Mouse (Mus musculus) megakaryocyte, embryonic 14.5 days (primary cell): Measurements from ENCODE around the gene Gm21969. TPM values are rescaled to one million over a fixed set of nuclear protein-coding genes. Genes with fewer than 3 reads are reported as not detected.

Experiments used
- H3K27me3 ChIP-seq: replicated peaks from 2 replicates; pipeline ENCODE3; 2012; ENCODE audit warnings: inconsistent platforms
- H3K36me3 ChIP-seq: replicated peaks from 2 replicates; pipeline ENCODE3; 2012; ENCODE audit warnings: low read length, inconsistent platforms, mixed read lengths
- H3K4me1 ChIP-seq: 2 replicates; pipeline ENCODE4 v1.6.1; 2012; ENCODE audit warnings: inconsistent platforms
- H3K4me3 ChIP-seq: replicated peaks from 2 replicates; pipeline ENCODE3; 2012; ENCODE audit warnings: moderate library complexity, mild to moderate bottlenecking, inconsistent platforms
- H3K9me3 ChIP-seq: 2 replicates; pipeline ENCODE4 v1.6.1; 2012; ENCODE audit warnings: inconsistent platforms
- FLI1 ChIP-seq: IDR thresholded peaks from 2 replicates; pipeline ENCODE4 v1.6.1; 2012; ENCODE audit warnings: low read length, inconsistent platforms, mixed read lengths
- GATA1 ChIP-seq: IDR thresholded peaks from 3 replicates; pipeline ENCODE4 v1.6.1; 2012; ENCODE audit warnings: mixed read lengths, low read length, inconsistent platforms, borderline replicate concordance
- polyA plus RNA-seq: library from polyadenylated mRNA; stranded (reverse); fragments of >175 nt; gene quantifications from 2 replicates; pipeline ENCODE4 v1.2.3, GENCODE M21; 2012; ENCODE audit warnings: low replicate concordance; ENCODE audit not compliant: insufficient read depth

Gene Gm21969
- polyA plus RNA-seq, 1 experiment: 0.03 TPM

DNA sequence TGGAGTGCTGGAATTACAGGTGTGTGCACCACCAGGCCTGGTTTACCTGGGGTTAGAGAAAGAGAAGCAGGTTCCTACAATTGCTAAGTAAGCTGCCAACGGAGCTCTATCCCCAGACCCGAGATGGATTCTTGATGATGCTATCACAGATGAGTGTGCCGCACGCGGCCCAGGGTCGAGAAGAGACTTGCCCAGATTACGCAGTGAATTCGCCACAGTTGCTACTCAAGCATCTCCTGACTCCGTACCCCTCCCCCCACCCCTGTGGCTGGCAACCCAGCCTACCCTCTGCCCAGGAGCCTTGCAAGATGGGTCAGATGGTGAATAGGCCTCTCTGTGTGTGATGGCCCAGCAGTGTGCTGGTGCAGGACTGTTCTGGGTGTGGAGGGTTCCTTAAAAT is 6.3 kb upstream of the Gm21969 start:
- no peaks in the 10 kb centered on the region for H3K9me3 ChIP-seq
- H3K36me3 ChIP-seq: no peaks in the 10 kb centered on the region
- peaks cover 49% of the 10 kb centered on the region for H3K4me1 ChIP-seq
- TF ChIP-seq FLI1 (no peak), GATA1 (no peak)
- H3K27me3 ChIP-seq: peaks cover 86% of the 10 kb centered on the region
- H3K4me3 ChIP-seq: no peak overlapping the region

GRCm38 (mm10) chr4:139597286-139598284 is 5.4 kb upstream of the Gm21969 start:
- H3K9me3 ChIP-seq: no peaks in the 10 kb centered on the region
- peak overlapping the region; percentile 28 for H3K4me3 ChIP-seq
- peaks cover 58% of the 10 kb centered on the region for H3K4me1 ChIP-seq
- no peaks in the 10 kb centered on the region for H3K36me3 ChIP-seq
- no peak for TF ChIP-seq GATA1
- TF ChIP-seq FLI1: no peak
- H3K27me3 ChIP-seq: peaks cover 80% of the 10 kb centered on the region

- TF ChIP-seq GATA1 (no peak), FLI1 (no peak)
- H3K4me1 ChIP-seq: peaks cover 66% of the 10 kb centered on the region
- H3K27me3 ChIP-seq: peaks cover 75% of the 10 kb centered on the region
- no peaks in the 10 kb centered on the region for H3K9me3 ChIP-seq
- H3K36me3 ChIP-seq: no peaks in the 10 kb centered on the region
- peak overlapping the region; percentile 17 for H3K4me3 ChIP-seq
Measured at GRCm38 (mm10) chr4:139598356-139598755, 4.6 kb upstream of the Gm21969 start.

- H3K4me1 ChIP-seq: peaks cover 68% of the 10 kb centered on the region
- H3K4me3 ChIP-seq: peak overlapping the region; percentile 89
- TF ChIP-seq FLI1 (no peak), GATA1 (no peak)
- H3K36me3 ChIP-seq: no peaks in the 10 kb centered on the region
- peaks cover 72% of the 10 kb centered on the region for H3K27me3 ChIP-seq
- no peaks in the 10 kb centered on the region for H3K9me3 ChIP-seq
Measured at GRCm38 (mm10) chr4:139598950-139599518, 4.0 kb upstream of the Gm21969 start.

DNA sequence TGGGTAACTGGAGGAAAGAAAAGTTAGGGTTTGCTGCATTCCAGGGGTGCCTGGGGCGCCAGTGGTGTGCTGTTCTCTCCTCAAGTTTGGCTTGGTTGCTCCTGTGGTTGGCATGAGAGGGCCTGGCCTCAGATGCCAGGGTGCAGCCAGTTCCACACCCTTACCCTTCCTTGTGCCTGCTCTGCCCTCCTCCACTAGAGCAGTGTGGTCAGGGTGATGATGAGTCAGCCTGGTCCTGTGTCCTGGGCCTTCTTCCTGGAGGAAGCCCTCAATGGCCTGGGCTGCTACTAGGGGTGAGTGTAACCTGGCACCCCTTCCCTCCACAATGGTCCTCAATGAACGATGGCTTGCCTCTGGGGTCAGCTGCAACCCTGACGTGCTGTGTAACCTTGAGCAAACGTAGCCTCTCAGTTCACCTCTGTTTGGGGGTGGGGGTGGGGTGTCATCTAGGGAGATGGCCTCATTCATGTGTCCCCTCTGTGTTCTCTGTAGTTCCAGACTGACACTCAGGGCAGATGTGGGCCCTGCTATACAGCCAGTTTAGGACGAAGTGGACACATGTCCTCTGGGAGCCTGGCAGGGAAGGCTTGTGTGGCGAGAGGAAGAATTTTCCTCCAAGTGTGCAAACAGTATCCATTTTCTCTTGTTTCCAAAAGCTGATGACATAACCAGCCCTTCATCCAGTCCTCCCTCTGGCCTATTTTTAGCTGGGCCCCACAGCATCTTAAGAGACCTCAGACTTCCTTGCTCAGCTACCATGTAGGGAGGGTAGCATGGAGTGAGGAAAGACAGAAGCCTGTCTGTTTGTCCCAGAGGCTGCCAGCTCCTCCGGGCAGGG is 1.2 kb upstream of the Gm21969 start:
- Histone ChIP-seq H3K27me3 (peaks cover 65% of the 10 kb centered on the region), H3K4me1 (peaks cover 67% of the 10 kb centered on the region), H3K36me3 (no peaks in the 10 kb centered on the region), H3K9me3 (no peaks in the 10 kb centered on the region), H3K4me3 (peak overlapping the region; percentile 77)
- TF ChIP-seq GATA1 (no peak), FLI1 (no peak)

DNA sequence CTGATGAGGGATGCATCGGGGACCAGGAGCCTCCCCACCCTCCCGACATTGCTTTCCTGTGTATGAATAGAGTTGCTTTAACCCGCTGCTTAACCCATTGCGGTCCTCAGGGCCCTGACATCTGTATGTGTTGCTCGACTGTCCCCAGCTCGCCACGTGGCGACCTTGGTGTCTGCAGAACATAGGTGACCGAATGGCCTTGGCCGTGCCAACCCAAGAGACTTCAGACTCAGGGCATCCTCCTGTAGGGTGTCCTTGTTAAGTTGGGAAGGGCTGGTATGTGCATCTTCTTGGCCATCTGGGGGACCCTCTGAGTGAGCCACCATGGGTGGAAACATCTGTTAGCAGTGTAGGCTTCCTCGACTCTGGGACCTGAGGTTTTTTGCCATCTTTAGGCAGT is 2.2 kb downstream of the Gm21969 start:
- Histone ChIP-seq H3K4me3 (no peak overlapping the region), H3K27me3 (peaks cover 52% of the 10 kb centered on the region), H3K9me3 (no peaks in the 10 kb centered on the region), H3K4me1 (peaks cover 47% of the 10 kb centered on the region), H3K36me3 (no peaks in the 10 kb centered on the region)
- TF ChIP-seq GATA1 (no peak), FLI1 (no peak)

- TF ChIP-seq FLI1: no peak
- TF ChIP-seq GATA1: no peak
- Histone ChIP-seq H3K4me1 (peaks cover 40% of the 10 kb centered on the region), H3K36me3 (no peaks in the 10 kb centered on the region), H3K9me3 (no peaks in the 10 kb centered on the region), H3K4me3 (no peak overlapping the region), H3K27me3 (peaks cover 41% of the 10 kb centered on the region)
Measured at GRCm38 (mm10) chr4:139606732-139607131, 3.7 kb downstream of the Gm21969 start.

DNA sequence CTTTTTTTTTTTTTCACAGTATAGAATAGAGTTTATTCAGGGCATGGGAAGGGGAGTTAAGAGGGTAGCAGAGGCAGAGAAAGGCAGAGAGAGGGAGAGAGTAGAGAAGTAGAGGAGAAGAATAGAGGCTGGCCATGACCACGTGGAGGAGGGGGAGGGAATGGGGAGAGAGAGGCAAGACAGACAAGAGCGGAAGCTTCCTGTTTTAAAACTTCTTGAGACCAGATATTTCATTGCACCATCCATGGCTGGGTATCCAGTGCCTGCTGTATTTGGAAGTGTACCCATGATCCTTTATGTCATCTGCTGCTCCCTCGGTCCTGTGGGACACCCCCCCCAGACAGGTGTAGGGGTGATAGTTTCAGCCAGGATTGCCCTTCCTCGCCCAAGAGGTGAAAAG is 6.0 kb downstream of the Gm21969 start:
- TF ChIP-seq GATA1 (no peak), FLI1 (no peak)
- no peaks in the 10 kb centered on the region for H3K9me3 ChIP-seq
- no peak overlapping the region for H3K4me3 ChIP-seq
- H3K36me3 ChIP-seq: peaks cover 10% of the 10 kb centered on the region
- peaks cover 27% of the 10 kb centered on the region for H3K4me1 ChIP-seq
- H3K27me3 ChIP-seq: peaks cover 40% of the 10 kb centered on the region

DNA sequence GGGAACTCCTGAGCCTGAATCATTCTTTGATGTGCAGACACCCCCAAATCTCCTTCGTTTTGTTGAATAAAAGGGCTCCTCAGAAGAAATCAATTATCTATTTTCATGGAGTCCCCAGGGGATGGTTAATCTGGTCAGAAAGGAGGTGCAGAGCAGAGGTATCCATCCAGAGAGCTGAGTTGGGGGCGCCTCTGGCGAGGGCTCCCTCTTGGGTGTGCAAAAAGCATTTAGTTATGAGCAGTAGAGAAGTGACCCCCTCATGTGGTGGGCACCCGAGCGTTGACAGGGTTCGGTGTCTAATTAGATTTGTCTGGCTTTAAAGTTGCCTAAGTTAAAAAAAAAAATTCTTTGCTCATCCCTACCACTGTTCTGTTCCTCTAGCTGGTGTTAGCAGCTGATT is 8.0 kb downstream of the Gm21969 start:
- H3K27me3 ChIP-seq: peaks cover 26% of the 10 kb centered on the region
- TF ChIP-seq GATA1 (no peak), FLI1 (no peak)
- peaks cover 47% of the 10 kb centered on the region for H3K4me1 ChIP-seq
- no peak overlapping the region for H3K4me3 ChIP-seq
- peaks cover 12% of the 10 kb centered on the region for H3K36me3 ChIP-seq
- H3K9me3 ChIP-seq: no peaks in the 10 kb centered on the region

DNA sequence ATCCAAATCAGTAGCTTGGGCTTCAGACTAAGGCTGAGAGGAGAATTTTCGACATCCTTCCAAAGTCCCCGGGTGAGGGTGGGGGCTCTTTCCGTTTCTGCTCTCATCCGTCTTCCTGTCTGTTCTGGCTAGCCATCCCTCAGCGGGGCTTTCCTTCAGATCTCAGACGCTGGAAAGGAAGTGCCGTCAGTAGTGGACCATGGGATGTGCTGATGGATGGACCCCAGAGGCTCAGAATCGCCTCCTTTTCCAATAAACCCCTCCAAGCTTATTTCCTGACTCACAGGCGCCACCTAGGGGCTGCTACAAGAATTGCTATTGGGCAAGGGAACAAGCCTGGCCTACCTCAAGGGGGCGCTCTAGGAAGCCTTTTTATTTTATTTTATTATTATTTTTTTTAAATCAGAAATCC is 8.6 kb downstream of the Gm21969 start:
- Histone ChIP-seq H3K4me1 (peaks cover 51% of the 10 kb centered on the region), H3K9me3 (no peaks in the 10 kb centered on the region), H3K4me3 (peak overlapping the region; percentile 82), H3K36me3 (peaks cover 12% of the 10 kb centered on the region), H3K27me3 (peaks cover 23% of the 10 kb centered on the region)
- no peak for TF ChIP-seq GATA1
